Mouse (Mus musculus) kidney, embryonic 15.5 days (tissue): Measurements from ENCODE around the gene Phlda2. TPM values are rescaled to one million over a fixed set of nuclear protein-coding genes. Genes with fewer than 3 reads are reported as not detected.

Experiments used
- ATAC-seq: fragments of 200-750 bp; cut with Nextera tagmentation; replicated peaks from 2 replicates; pipeline ENCODE4 v1.8.0; 2017; ENCODE audit warnings: moderate TSS enrichment; ENCODE audit not compliant: low FRiP score
- H3K27ac ChIP-seq: fragments of 300-500 bp; sonication (generic); 2 replicates; pipeline ENCODE4 v1.5.1; 2015; ENCODE audit warnings: mild to moderate bottlenecking, inconsistent platforms
- H3K27me3 ChIP-seq: fragments of 300-500 bp; sonication (generic); 2 replicates; pipeline ENCODE4 v1.6.1; 2015; ENCODE audit warnings: inconsistent platforms
- H3K36me3 ChIP-seq: fragments of 300-500 bp; sonication (generic); 2 replicates; pipeline ENCODE4 v1.6.1; 2015; ENCODE audit warnings: inconsistent platforms
- H3K4me1 ChIP-seq: fragments of 300-500 bp; sonication (generic); 2 replicates; pipeline ENCODE4 v1.6.1; 2015; ENCODE audit warnings: inconsistent platforms
- H3K4me2 ChIP-seq: fragments of 300-500 bp; sonication (generic); 2 replicates; pipeline ENCODE4 v1.6.1; 2015; ENCODE audit warnings: moderate library complexity, mild to moderate bottlenecking, inconsistent platforms
- H3K4me3 ChIP-seq: fragments of 300-500 bp; sonication (generic); replicated peaks from 2 replicates; pipeline ENCODE4 v1.5.1; 2015; ENCODE audit warnings: mild to moderate bottlenecking, inconsistent platforms
- H3K9ac ChIP-seq: fragments of 300-500 bp; sonication (generic); 2 replicates; pipeline ENCODE4 v1.6.1; 2015; ENCODE audit warnings: mild to moderate bottlenecking, inconsistent platforms
- H3K9me3 ChIP-seq: fragments of 300-500 bp; sonication (generic); replicated peaks from 2 replicates; pipeline ENCODE4 v1.6.1; 2016; ENCODE audit warnings: inconsistent platforms
- WGBS: fragments of 180-500 bp; shearing (Covaris S2); methylation state at CpG from one replicate; pipeline ENCODE4 v1.1.7; 2015; ENCODE audit warnings: mixed read lengths; 5-methylcytosine and 5-hydroxymethylcytosine counted together
- polyA plus RNA-seq: library from polyadenylated mRNA; unstranded; fragments of >200 nt; fragmentation: Nextera tagmentation; extraction: Ambion mirVana; gene quantifications from 2 replicates; pipeline ENCODE4 v1.2.1, GENCODE M21; 2015

Phlda2 gene
- polyA plus RNA-seq, 1 experiment from 2014 or later = 10.8 TPM

GRCm38 (mm10) chr7:143500912-143501311 is 2.0 kb downstream of the Phlda2 start:
- Histone ChIP-seq H3K9me3 (no peaks in the 10 kb centered on the region), H3K36me3 (no peaks in the 10 kb centered on the region), H3K27ac (no peak overlapping the region), H3K4me3 (no peak overlapping the region), H3K4me2 (peak overlapping the region; percentile 90; the same call in 1 of the 2 replicates), H3K4me1 (peaks cover 21% of the 10 kb centered on the region), H3K27me3 (peaks cover 60% of the 10 kb centered on the region), H3K9ac (no peak overlapping the region)
- WGBS = 34% methylated on average over 2 of the region's 2 CpGs
- 0 out of 2 replicates have a peak, but pooled peaks have one; percentile 31 for ATAC-seq

- 84% methylated on average over 4 of the region's 4 CpGs for WGBS
- H3K4me2 ChIP-seq = no peak overlapping the region
- H3K4me1 ChIP-seq = peaks cover 21% of the 10 kb centered on the region
- ATAC-seq = no peak
- H3K27ac ChIP-seq = no peak overlapping the region
- H3K9me3 ChIP-seq = no peaks in the 10 kb centered on the region
- H3K27me3 ChIP-seq = peaks cover 51% of the 10 kb centered on the region
- no peak overlapping the region for H3K4me3 ChIP-seq
- no peaks in the 10 kb centered on the region for H3K36me3 ChIP-seq
- H3K9ac ChIP-seq = no peak overlapping the region
Measured at GRCm38 (mm10) chr7:143498584-143498983, 4.4 kb downstream of the Phlda2 start.

GRCm38 (mm10) chr7:143495104-143495961 is 7.6 kb downstream of the Phlda2 start:
- ATAC-seq = no peak
- WGBS = 74% methylated on average over 8 of the region's 8 CpGs
- H3K27me3 ChIP-seq = peaks cover 29% of the 10 kb centered on the region

GRCm38 (mm10) chr7:143493616-143494126 is 9.3 kb downstream of the Phlda2 start:
- H3K27ac ChIP-seq = no peak overlapping the region
- no peak for ATAC-seq
- peaks cover 21% of the 10 kb centered on the region for H3K27me3 ChIP-seq
- no peaks in the 10 kb centered on the region for H3K36me3 ChIP-seq
- no peak overlapping the region for H3K4me2 ChIP-seq
- no peak overlapping the region for H3K9ac ChIP-seq
- no peaks in the 10 kb centered on the region for H3K9me3 ChIP-seq
- 72% methylated on average over 6 of the region's 6 CpGs for WGBS
- H3K4me1 ChIP-seq = no peaks in the 10 kb centered on the region
- H3K4me3 ChIP-seq = no peak overlapping the region

More at GRCm38 (mm10) chr7:143495104-143495961, 7.6 kb downstream of the Phlda2 start:
- no peak overlapping the region for H3K27ac ChIP-seq
- H3K4me3 ChIP-seq = no peak overlapping the region
- no peak overlapping the region for H3K9ac ChIP-seq
- H3K9me3 ChIP-seq = no peaks in the 10 kb centered on the region
- no peaks in the 10 kb centered on the region for H3K36me3 ChIP-seq
- H3K4me2 ChIP-seq = no peak overlapping the region
- no peaks in the 10 kb centered on the region for H3K4me1 ChIP-seq

- Histone ChIP-seq H3K36me3 (no peaks in the 10 kb centered on the region), H3K9ac (no peak overlapping the region), H3K27me3 (peaks cover 17% of the 10 kb centered on the region), H3K27ac (no peak overlapping the region), H3K4me2 (no peak overlapping the region), H3K4me3 (no peak overlapping the region), H3K9me3 (no peaks in the 10 kb centered on the region), H3K4me1 (no peaks in the 10 kb centered on the region)
- ATAC-seq = no peak
- WGBS = 85% methylated on average over 6 of the region's 6 CpGs
Measured at GRCm38 (mm10) chr7:143489735-143490134, 13.2 kb downstream of the Phlda2 start.

- Histone ChIP-seq H3K27me3 (0 out of 2 replicates have a peak, but pooled peaks cover 4% of the 10 kb centered on the region), H3K4me2 (no peak overlapping the region), H3K36me3 (no peaks in the 10 kb centered on the region), H3K9ac (no peak overlapping the region), H3K27ac (no peak overlapping the region), H3K9me3 (no peaks in the 10 kb centered on the region), H3K4me3 (no peak overlapping the region), H3K4me1 (peaks cover 6% of the 10 kb centered on the region)
- 16% methylated on average over 6 of the region's 6 CpGs for WGBS
- peak; percentile 53; the same call in 1 of the 2 replicates for ATAC-seq
Measured at GRCm38 (mm10) chr7:143482541-143482940, 20.4 kb downstream of the Phlda2 start.

GRCm38 (mm10) chr7:143481806-143482387 is 21.1 kb downstream of the Phlda2 start:
- no peak overlapping the region for H3K27ac ChIP-seq
- H3K36me3 ChIP-seq = no peaks in the 10 kb centered on the region
- H3K4me2 ChIP-seq = no peak overlapping the region
- 43% methylated on average over 5 of the region's 5 CpGs for WGBS
- no peak overlapping the region for H3K9ac ChIP-seq
- no peak overlapping the region for H3K4me3 ChIP-seq
- 0 out of 2 replicates have a peak, but pooled peaks cover 4% of the 10 kb centered on the region for H3K27me3 ChIP-seq
- peaks cover 6% of the 10 kb centered on the region for H3K4me1 ChIP-seq
- H3K9me3 ChIP-seq = no peaks in the 10 kb centered on the region
- ATAC-seq = no peak

GRCm38 (mm10) chr7:143480498-143480897 is 22.5 kb downstream of the Phlda2 start:
- peaks cover 6% of the 10 kb centered on the region for H3K4me1 ChIP-seq
- H3K9ac ChIP-seq = no peak overlapping the region
- no peaks in the 10 kb centered on the region for H3K9me3 ChIP-seq
- no peak overlapping the region for H3K27ac ChIP-seq
- no peak for ATAC-seq
- no peak overlapping the region for H3K4me3 ChIP-seq
- 0 out of 2 replicates have a peak, but pooled peaks cover 4% of the 10 kb centered on the region for H3K27me3 ChIP-seq
- WGBS = 35% methylated on average over 13 of the region's 13 CpGs
- no peaks in the 10 kb centered on the region for H3K36me3 ChIP-seq
- H3K4me2 ChIP-seq = no peak overlapping the region

- H3K9me3 ChIP-seq = no peaks in the 10 kb centered on the region
- H3K27me3 ChIP-seq = 0 out of 2 replicates have a peak, but pooled peaks cover 4% of the 10 kb centered on the region
- H3K36me3 ChIP-seq = no peaks in the 10 kb centered on the region
- WGBS = 85% methylated on average over 5 of the region's 5 CpGs
- no peak overlapping the region for H3K4me3 ChIP-seq
- no peak overlapping the region for H3K4me2 ChIP-seq
- no peak overlapping the region for H3K27ac ChIP-seq
- H3K9ac ChIP-seq = no peak overlapping the region
- ATAC-seq = no peak
- H3K4me1 ChIP-seq = peaks cover 23% of the 10 kb centered on the region
Measured at GRCm38 (mm10) chr7:143477800-143478199, 25.1 kb downstream of the Phlda2 start.

GRCm38 (mm10) chr7:143476702-143477335 is 26.1 kb downstream of the Phlda2 start:
- 81% methylated on average over 3 of the region's 3 CpGs for WGBS
- Histone ChIP-seq H3K27ac (no peak overlapping the region), H3K36me3 (no peaks in the 10 kb centered on the region), H3K9me3 (no peaks in the 10 kb centered on the region), H3K9ac (no peak overlapping the region), H3K4me1 (peaks cover 18% of the 10 kb centered on the region; the same call in 1 of the 2 replicates), H3K4me3 (no peak overlapping the region), H3K27me3 (0 out of 2 replicates have a peak, but pooled peaks cover 4% of the 10 kb centered on the region), H3K4me2 (no peak overlapping the region)
- no peak for ATAC-seq

- 69% methylated on average over 11 of the region's 11 CpGs for WGBS
- H3K4me2 ChIP-seq = no peak overlapping the region
- no peaks in the 10 kb centered on the region for H3K36me3 ChIP-seq
- H3K9me3 ChIP-seq = no peaks in the 10 kb centered on the region
- no peak overlapping the region for H3K9ac ChIP-seq
- peaks cover 18% of the 10 kb centered on the region; the same call in 1 of the 2 replicates for H3K4me1 ChIP-seq
- H3K27me3 ChIP-seq = 0 out of 2 replicates have a peak, but pooled peaks cover under 1% of the 10 kb centered on the region
- no peak overlapping the region for H3K4me3 ChIP-seq
- no peak overlapping the region for H3K27ac ChIP-seq
- no peak for ATAC-seq
Measured at GRCm38 (mm10) chr7:143475876-143476275, 27.1 kb downstream of the Phlda2 start.
